Mouse (Mus musculus): Measurements from ENCODE around the gene Coro6. TPM values are rescaled to one million over a fixed set of nuclear protein-coding genes. Genes with fewer than 3 reads are reported as not detected.

Coro6 gene
- polyA plus RNA-seq, 1 experiment from 2014 or later = 0.06 TPM

GRCm38 (mm10) chr11:77515637-77516552 lies 53.7 kb downstream of the Coro6 start, which contains the start of gene Trp53i13:
Gene Trp53i13 (minus strand): TSS chr11:77515980.
- ATAC-seq = no peak
- H3K4me1 ChIP-seq (ENCODE audit: control insufficient read depth, insufficient read depth, low read length) = peaks cover 25% of the 10 kb centered on the region
- DNase-seq (ENCODE audit: low spot score) = no peak
- H3K27ac ChIP-seq (ENCODE audit: low read depth, low read length) = no peak within 1 kb of the TSS
- no peaks in the 10 kb centered on the region for H3K9me3 ChIP-seq (replicated peaks; ENCODE audit: control insufficient read depth, low read length)
- no peaks in the 10 kb centered on the region for H3K36me3 ChIP-seq (ENCODE audit: control insufficient read depth, insufficient read depth, low read length)
- peak within 1 kb of the TSS; percentile 94 for H3K4me2 ChIP-seq (ENCODE audit: low read length)
- WGBS = 9% methylated on average over 39 of the region's 39 CpGs
- peaks cover 11% of the 10 kb centered on the region for H3K27me3 ChIP-seq (replicated peaks; ENCODE audit: control insufficient read depth, insufficient read depth, low read length)
- H3K9ac ChIP-seq (ENCODE audit: low read length) = peak within 1 kb of the TSS; percentile 56
- H3K4me3 ChIP-seq (ENCODE audit: low read depth, low read length) = peak within 1 kb of the TSS; percentile 45

- no peak overlapping the region for H3K4me2 ChIP-seq (ENCODE audit: low read length)
- 70% methylated on average over 5 of the region's 5 CpGs for WGBS
- DNase-seq (ENCODE audit: low spot score) = no peak
Measured at GRCm38 (mm10) chr11:77516553-77517425, 54.6 kb downstream of the Coro6 start.

DNA sequence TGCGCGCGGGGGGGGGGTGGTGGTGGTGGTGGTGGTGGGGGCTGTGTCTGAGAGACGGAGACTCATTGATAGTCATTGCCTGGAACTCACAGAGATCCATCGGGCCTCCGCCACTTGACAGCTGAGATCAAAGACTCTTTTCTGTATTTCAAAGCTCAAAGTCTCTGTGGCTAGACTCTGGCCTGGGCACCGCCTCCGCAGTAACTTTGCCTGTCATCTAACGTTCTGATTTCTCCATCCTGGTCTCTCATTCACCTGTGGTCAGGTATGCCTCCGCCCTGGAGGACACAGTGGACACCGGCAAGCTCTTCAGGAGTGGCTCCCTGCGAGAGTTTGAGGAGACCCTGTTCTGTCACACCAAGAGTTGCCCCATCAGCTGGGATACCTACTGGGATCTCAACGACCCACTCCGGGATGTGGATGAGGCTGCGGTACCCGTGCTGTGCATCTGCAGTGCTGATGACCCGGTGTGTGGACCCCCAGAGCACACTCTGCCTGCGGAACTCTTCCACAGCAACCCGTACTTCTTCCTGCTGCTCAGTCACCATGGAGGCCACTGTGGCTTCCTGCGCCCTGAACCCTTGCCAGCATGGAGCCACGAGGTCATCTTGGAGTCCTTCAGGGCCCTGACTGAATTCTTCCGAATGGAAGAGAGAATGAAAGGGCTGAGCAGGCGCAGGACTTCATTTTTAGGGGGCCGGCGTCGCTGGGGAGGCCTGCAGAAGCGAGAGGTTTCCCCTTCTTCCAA lies 56.0 kb downstream of the Coro6 start:
- Histone ChIP-seq H3K36me3 (ENCODE audit: control insufficient read depth, insufficient read depth, low read length) (no peaks in the 10 kb centered on the region), H3K4me2 (ENCODE audit: low read length) (no peak overlapping the region), H3K4me1 (ENCODE audit: control insufficient read depth, insufficient read depth, low read length) (peaks cover 18% of the 10 kb centered on the region; the same call in 1 of the 2 replicates), H3K9me3 (replicated peaks; ENCODE audit: control insufficient read depth, low read length) (no peaks in the 10 kb centered on the region), H3K27me3 (replicated peaks; ENCODE audit: control insufficient read depth, insufficient read depth, low read length) (peaks cover 11% of the 10 kb centered on the region), H3K9ac (ENCODE audit: low read length) (no peak overlapping the region), H3K4me3 (ENCODE audit: low read depth, low read length) (no peak overlapping the region), H3K27ac (ENCODE audit: low read depth, low read length) (no peak overlapping the region)
- DNase-seq (ENCODE audit: low spot score) (no peak), ATAC-seq (no peak)
- 85% methylated on average over 27 of the region's 27 CpGs for WGBS

More at GRCm38 (mm10) chr11:77516553-77517425, 54.6 kb downstream of the Coro6 start:
- no peak for ATAC-seq
- H3K4me1 ChIP-seq (ENCODE audit: control insufficient read depth, insufficient read depth, low read length) = peaks cover 25% of the 10 kb centered on the region
- no peak overlapping the region for H3K27ac ChIP-seq (ENCODE audit: low read depth, low read length)
- H3K9me3 ChIP-seq (replicated peaks; ENCODE audit: control insufficient read depth, low read length) = no peaks in the 10 kb centered on the region
- no peak overlapping the region for H3K4me3 ChIP-seq (ENCODE audit: low read depth, low read length)
- no peak overlapping the region for H3K9ac ChIP-seq (ENCODE audit: low read length)
- H3K36me3 ChIP-seq (ENCODE audit: control insufficient read depth, insufficient read depth, low read length) = no peaks in the 10 kb centered on the region
- peaks cover 11% of the 10 kb centered on the region for H3K27me3 ChIP-seq (replicated peaks; ENCODE audit: control insufficient read depth, insufficient read depth, low read length)

DNA sequence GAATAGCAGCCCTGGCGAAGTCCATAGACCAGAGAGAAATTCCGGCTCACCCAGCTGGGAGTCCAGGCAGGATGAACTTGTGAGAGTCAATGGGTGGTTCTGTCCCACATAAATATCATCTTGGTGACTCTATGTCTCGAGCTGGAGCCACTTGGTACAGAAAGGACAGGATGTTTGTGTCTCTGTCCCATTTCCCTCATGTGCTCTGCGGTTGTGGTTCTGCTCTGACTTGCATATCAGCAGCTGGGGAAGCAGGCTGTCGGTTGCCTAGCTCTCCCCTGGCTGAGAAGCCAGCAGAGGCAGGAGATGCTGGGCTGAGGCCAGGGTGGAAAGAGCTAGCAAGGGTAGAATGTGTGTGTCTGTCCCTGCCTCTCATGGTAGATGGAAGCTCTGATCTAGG lies 56.8 kb downstream of the Coro6 start, which contains the start of gene Gm10392:
TSS of gene Gm10392 (minus strand) at position 156 of the 400 bp plus-strand sequence.
- Histone ChIP-seq H3K27me3 (replicated peaks; ENCODE audit: control insufficient read depth, insufficient read depth, low read length) (peaks cover 11% of the 10 kb centered on the region), H3K4me1 (ENCODE audit: control insufficient read depth, insufficient read depth, low read length) (peaks cover 14% of the 10 kb centered on the region; the same call in 1 of the 2 replicates), H3K27ac (ENCODE audit: low read depth, low read length) (no peak within 1 kb of the TSS), H3K4me3 (ENCODE audit: low read depth, low read length) (no peak within 1 kb of the TSS), H3K9me3 (replicated peaks; ENCODE audit: control insufficient read depth, low read length) (no peaks in the 10 kb centered on the region), H3K4me2 (ENCODE audit: low read length) (no peak within 1 kb of the TSS), H3K36me3 (ENCODE audit: control insufficient read depth, insufficient read depth, low read length) (no peaks in the 10 kb centered on the region), H3K9ac (ENCODE audit: low read length) (no peak within 1 kb of the TSS)
- DNase-seq (ENCODE audit: low spot score) (no peak), ATAC-seq (no peak)
- 81% methylated on average over 5 of the region's 5 CpGs for WGBS

Other genes with a start within 250 kb of the Coro6 start
- gene Ssh2, start 246.1 kb upstream of the Coro6 start, polyA plus RNA-seq (2014; fragmentation: Nextera tagmentation; extraction: Ambion mirVana) = 15.5 and 18.7 TPM in 2 replicates
- gene Ankrd13b, start 27.3 kb downstream of the Coro6 start, polyA plus RNA-seq (2014; fragmentation: Nextera tagmentation; extraction: Ambion mirVana) = 25.3 and 32.7 TPM in 2 replicates
- gene Git1, start 31.2 kb downstream of the Coro6 start, polyA plus RNA-seq (2014; fragmentation: Nextera tagmentation; extraction: Ambion mirVana) = 16.3 and 18.7 TPM in 2 replicates
- gene Abhd15, start 52.7 kb downstream of the Coro6 start, polyA plus RNA-seq (2014; fragmentation: Nextera tagmentation; extraction: Ambion mirVana) = 1.2 and 1.8 TPM in 2 replicates
- 16.3 and 16.6 TPM in 2 replicates for gene Trp53i13, start 53.6 kb downstream of the Coro6 start, polyA plus RNA-seq (2014; fragmentation: Nextera tagmentation; extraction: Ambion mirVana)
- not detected in 2 replicates for gene Gm10392, start 56.8 kb downstream of the Coro6 start, polyA plus RNA-seq (2014; fragmentation: Nextera tagmentation; extraction: Ambion mirVana)
- 28.5 and 32.0 TPM in 2 replicates for gene Taok1, start 145.4 kb downstream of the Coro6 start, polyA plus RNA-seq (2014; fragmentation: Nextera tagmentation; extraction: Ambion mirVana)
- gene Nufip2, start 223.7 kb downstream of the Coro6 start, polyA plus RNA-seq (2014; fragmentation: Nextera tagmentation; extraction: Ambion mirVana) = 3.5 and 6.0 TPM in 2 replicates